Mouse (Mus musculus): ENCODE results near the gene Gfm1. TPM values are rescaled to one million over a fixed set of nuclear protein-coding genes. Genes with fewer than 3 reads are reported as not detected.
A peak's percentile ranks its signal among the peaks of the same experiment; 100 is the strongest.

Gfm1 gene
- total RNA-seq, 1 experiment, result 88.2 TPM

GRCm38 (mm10) chr3:67503878-67504277, 74.0 kb downstream of the Gfm1 start:
- H3K9me3 ChIP-seq (ENCODE audit: control insufficient read depth, insufficient read depth, low read depth, low read length), result no peaks in the 10 kb centered on the region
- H3K36me3 ChIP-seq (ENCODE audit: control insufficient read depth, insufficient read depth, low read length, poor library complexity, severe bottlenecking), result no peaks in the 10 kb centered on the region
- H3K4me1 ChIP-seq (ENCODE audit: control insufficient read depth in 2 of 2, insufficient read depth in 2 of 2, low read length in 2 of 2, poor library complexity in 1 of 2), result peaks cover 0 to 12% of the 10 kb centered on the region in 2 experiments; a peak in 2 of 4 replicates
- in situ Hi-C loops (cut with MboI; ENCODE audit: low sequenced_read_pairs in 2 of 2, unreplicated experiment in 2 of 2), result no loop called here
- no peak overlapping the region for H3K4me3 ChIP-seq (ENCODE audit: insufficient read depth in 1 of 2, low read depth in 1 of 2, low read length in 2 of 2, poor library complexity in 1 of 2, severe bottlenecking in 1 of 2)
- DNase-seq (ENCODE audit: low read depth, low spot score), result peak; percentile 85
- no peak overlapping the region for H3K9ac ChIP-seq (ENCODE audit: insufficient read depth, low read depth, low read length, poor library complexity, severe bottlenecking)
- TF ChIP-seq ZNF384 (IDR thresholded peaks at IDR 0.05; ENCODE audit: low read depth, low read length), result no peak
- no peak for TF ChIP-seq CHD2 (IDR thresholded peaks at IDR 0.05; ENCODE audit: low read depth, low read length)
- TF ChIP-seq ZC3H11A (IDR thresholded peaks at IDR 0.05; ENCODE audit: borderline replicate concordance, low read depth, low read length), result no peak
- no peak for TF ChIP-seq MAFK (IDR thresholded peaks at IDR 0.05; ENCODE audit: insufficient read depth, low read depth, low read length)
- no peak for TF ChIP-seq HCFC1 (IDR thresholded peaks at IDR 0.05; ENCODE audit: borderline replicate concordance, insufficient read depth, low read length)
- H3K27ac ChIP-seq (ENCODE audit: insufficient read depth, low read depth, low read length, poor library complexity, severe bottlenecking), result no peak overlapping the region; the same call in 1 of the 2 replicates

GRCm38 (mm10) chr3:67505286-67505685, 75.4 kb downstream of the Gfm1 start:
- H3K4me3 ChIP-seq (ENCODE audit: insufficient read depth in 1 of 2, low read depth in 1 of 2, low read length in 2 of 2, poor library complexity in 1 of 2, severe bottlenecking in 1 of 2), result no peak overlapping the region
- no peaks in the 10 kb centered on the region for H3K9me3 ChIP-seq (ENCODE audit: control insufficient read depth, insufficient read depth, low read depth, low read length)
- no peaks in the 10 kb centered on the region for H3K36me3 ChIP-seq (ENCODE audit: control insufficient read depth, insufficient read depth, low read length, poor library complexity, severe bottlenecking)
- peaks cover 0 to 12% of the 10 kb centered on the region in 2 experiments; a peak in 2 of 4 replicates for H3K4me1 ChIP-seq (ENCODE audit: control insufficient read depth in 2 of 2, insufficient read depth in 2 of 2, low read length in 2 of 2, poor library complexity in 1 of 2)
- in situ Hi-C loops (cut with MboI; ENCODE audit: low sequenced_read_pairs in 2 of 2, unreplicated experiment in 2 of 2), result no loop called here
- TF ChIP-seq HCFC1 (IDR thresholded peaks at IDR 0.05; ENCODE audit: borderline replicate concordance, insufficient read depth, low read length) (no peak), CHD2 (IDR thresholded peaks at IDR 0.05; ENCODE audit: low read depth, low read length) (no peak), ZNF384 (IDR thresholded peaks at IDR 0.05; ENCODE audit: low read depth, low read length) (no peak), ZC3H11A (IDR thresholded peaks at IDR 0.05; ENCODE audit: borderline replicate concordance, low read depth, low read length) (no peak), MAFK (IDR thresholded peaks at IDR 0.05; ENCODE audit: insufficient read depth, low read depth, low read length) (no peak)
- no peak overlapping the region for H3K27ac ChIP-seq (ENCODE audit: insufficient read depth, low read depth, low read length, poor library complexity, severe bottlenecking)
- no peak for DNase-seq (ENCODE audit: low read depth, low spot score)
- no peak overlapping the region for H3K9ac ChIP-seq (ENCODE audit: insufficient read depth, low read depth, low read length, poor library complexity, severe bottlenecking)

- peaks cover 0 to 7% of the 10 kb centered on the region in 2 experiments; a peak in 2 of 4 replicates for H3K4me1 ChIP-seq (ENCODE audit: control insufficient read depth in 2 of 2, insufficient read depth in 2 of 2, low read length in 2 of 2, poor library complexity in 1 of 2)
- no peaks in the 10 kb centered on the region for H3K36me3 ChIP-seq (ENCODE audit: control insufficient read depth, insufficient read depth, low read length, poor library complexity, severe bottlenecking)
- TF ChIP-seq CHD2 (IDR thresholded peaks at IDR 0.05; ENCODE audit: low read depth, low read length), result no peak
- no peak for TF ChIP-seq ZNF384 (IDR thresholded peaks at IDR 0.05; ENCODE audit: low read depth, low read length)
- TF ChIP-seq HCFC1 (IDR thresholded peaks at IDR 0.05; ENCODE audit: borderline replicate concordance, insufficient read depth, low read length), result no peak
- TF ChIP-seq ZC3H11A (IDR thresholded peaks at IDR 0.05; ENCODE audit: borderline replicate concordance, low read depth, low read length), result no peak
- no peak for TF ChIP-seq MAFK (IDR thresholded peaks at IDR 0.05; ENCODE audit: insufficient read depth, low read depth, low read length)
- no peak overlapping the region for H3K9ac ChIP-seq (ENCODE audit: insufficient read depth, low read depth, low read length, poor library complexity, severe bottlenecking)
- no peaks in the 10 kb centered on the region for H3K9me3 ChIP-seq (ENCODE audit: control insufficient read depth, insufficient read depth, low read depth, low read length)
- no peak for DNase-seq (ENCODE audit: low read depth, low spot score)
- H3K27ac ChIP-seq (ENCODE audit: insufficient read depth, low read depth, low read length, poor library complexity, severe bottlenecking), result no peak overlapping the region
- in situ Hi-C loops (cut with MboI; ENCODE audit: low sequenced_read_pairs in 2 of 2, unreplicated experiment in 2 of 2), result no loop called here
- H3K4me3 ChIP-seq (ENCODE audit: insufficient read depth in 1 of 2, low read depth in 1 of 2, low read length in 2 of 2, poor library complexity in 1 of 2, severe bottlenecking in 1 of 2), result no peak overlapping the region
Observed at GRCm38 (mm10) chr3:67508216-67508892, 78.5 kb downstream of the Gfm1 start.

GRCm38 (mm10) chr3:67512807-67513206, 82.9 kb downstream of the Gfm1 start:
- TF ChIP-seq ZC3H11A (IDR thresholded peaks at IDR 0.05; ENCODE audit: borderline replicate concordance, low read depth, low read length) (peak; percentile 49; the same call in 1 of the 2 replicates), MAFK (IDR thresholded peaks at IDR 0.05; ENCODE audit: insufficient read depth, low read depth, low read length) (no peak)

More at GRCm38 (mm10) chr3:67512807-67513206, 82.9 kb downstream of the Gfm1 start:
- DNase-seq (ENCODE audit: low read depth, low spot score), result peak; percentile 73
- no peak overlapping the region for H3K27ac ChIP-seq (ENCODE audit: insufficient read depth, low read depth, low read length, poor library complexity, severe bottlenecking)
- in situ Hi-C loops (cut with MboI; ENCODE audit: low sequenced_read_pairs in 2 of 2, unreplicated experiment in 2 of 2), result no loop called here
- H3K9ac ChIP-seq (ENCODE audit: insufficient read depth, low read depth, low read length, poor library complexity, severe bottlenecking), result no peak overlapping the region
- no peaks in the 10 kb centered on the region for H3K4me1 ChIP-seq (ENCODE audit: control insufficient read depth in 2 of 2, insufficient read depth in 2 of 2, low read length in 2 of 2, poor library complexity in 1 of 2)
- no peaks in the 10 kb centered on the region for H3K36me3 ChIP-seq (ENCODE audit: control insufficient read depth, insufficient read depth, low read length, poor library complexity, severe bottlenecking)
- no peaks in the 10 kb centered on the region for H3K9me3 ChIP-seq (ENCODE audit: control insufficient read depth, insufficient read depth, low read depth, low read length)
- no peak overlapping the region for H3K4me3 ChIP-seq (ENCODE audit: insufficient read depth in 1 of 2, low read depth in 1 of 2, low read length in 2 of 2, poor library complexity in 1 of 2, severe bottlenecking in 1 of 2)
